Mouse (Mus musculus): ENCODE measurements around the gene Spag9.

DNA sequence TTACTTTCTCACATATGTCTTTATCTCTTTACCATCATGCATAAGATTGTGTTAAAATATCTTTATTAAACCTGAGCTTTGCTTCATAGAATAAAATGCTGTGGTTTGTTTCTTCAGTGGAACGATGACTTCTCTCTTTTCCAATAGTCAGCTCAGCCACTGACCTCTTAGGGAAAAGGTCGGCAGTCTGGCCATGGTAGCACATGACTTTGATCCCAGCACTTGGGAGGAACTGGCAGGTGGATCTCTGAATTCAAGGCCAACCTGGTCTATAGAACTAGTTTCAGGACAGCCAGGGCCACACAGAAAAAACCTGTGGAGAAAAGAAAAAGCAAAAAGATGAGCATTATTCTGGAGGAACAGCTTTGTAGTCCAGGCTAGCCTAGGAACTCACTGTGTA is 7.5 kb downstream of the Spag9 start:
- TF ChIP-seq CTCF (IDR thresholded peaks at IDR 0.05) (no peak), EP300 (IDR thresholded peaks at IDR 0.05) (no peak)
